Mouse (Mus musculus) embryo, embryonic 9.5 days (tissue): ENCODE results near the gene Acsm1.
"Not testable (repeated sequence)": the region's sequence is repeated elsewhere in the genome, so short reads cannot be mapped to it uniquely, and the experiment has no call there.

ENCODE experiments used
- DNase-seq: peaks from one replicate; pipeline ENCODE4 v3.0.0-alpha.2; 2017; ENCODE audit errors: extremely low spot score

The Acsm1 gene

GRCm38 (mm10) chr7:119606664-119607076 lies at the start of gene Acsm1:
Gene Acsm1, plus strand, starts transcription at chr7:119607026.
- no peak for DNase-seq

GRCm38 (mm10) chr7:119559789-119560451 lies 46.9 kb upstream of the Acsm1 start:
- no peak for DNase-seq

GRCm38 (mm10) chr7:119560452-119560835 lies 46.4 kb upstream of the Acsm1 start:
- no peak for DNase-seq

GRCm38 (mm10) chr7:119561441-119561840 lies 45.4 kb upstream of the Acsm1 start:
- DNase-seq, result no peak

- DNase-seq, result not testable (repeated sequence)
Measured at GRCm38 (mm10) chr7:119562476-119562875, 44.4 kb upstream of the Acsm1 start.

GRCm38 (mm10) chr7:119594530-119595107 lies 12.2 kb upstream of the Acsm1 start:
- DNase-seq, result no peak

GRCm38 (mm10) chr7:119595306-119595705 lies 11.5 kb upstream of the Acsm1 start:
- no peak for DNase-seq

GRCm38 (mm10) chr7:119596536-119596935 lies 10.3 kb upstream of the Acsm1 start:
- DNase-seq, result no peak

- DNase-seq, result no peak
Measured at GRCm38 (mm10) chr7:119601195-119601953, 5.5 kb upstream of the Acsm1 start.

- no peak for DNase-seq
Measured at GRCm38 (mm10) chr7:119601954-119602317, 4.9 kb upstream of the Acsm1 start.

GRCm38 (mm10) chr7:119604903-119605483 lies 1.8 kb upstream of the Acsm1 start:
- no peak for DNase-seq

- DNase-seq, result no peak
Measured at GRCm38 (mm10) chr7:119605926-119606663, 731 bp upstream of the Acsm1 start.

GRCm38 (mm10) chr7:119607796-119608515 lies 1.1 kb downstream of the Acsm1 start:
- DNase-seq, result no peak

- no peak for DNase-seq
Measured at GRCm38 (mm10) chr7:119616531-119616930, 9.7 kb downstream of the Acsm1 start.

- no peak for DNase-seq
Measured at GRCm38 (mm10) chr7:119617593-119617992, 10.8 kb downstream of the Acsm1 start.

GRCm38 (mm10) chr7:119618209-119618935 lies 11.5 kb downstream of the Acsm1 start:
- no peak for DNase-seq

GRCm38 (mm10) chr7:119620157-119620556 lies 13.3 kb downstream of the Acsm1 start:
- no peak for DNase-seq

- no peak for DNase-seq
Measured at GRCm38 (mm10) chr7:119638773-119639172, 31.9 kb downstream of the Acsm1 start.

- no peak for DNase-seq
Measured at GRCm38 (mm10) chr7:119642307-119642706, 35.5 kb downstream of the Acsm1 start.

GRCm38 (mm10) chr7:119667893-119668292 lies 61.1 kb downstream of the Acsm1 start:
- DNase-seq, result no peak

GRCm38 (mm10) chr7:119670395-119670794 lies 63.6 kb downstream of the Acsm1 start:
- no peak for DNase-seq
